Mouse (Mus musculus) liver, adult 2 months (tissue): ENCODE measurements around the gene Sept14.
"Not testable (repeated sequence)": the region's sequence is repeated elsewhere in the genome, so short reads cannot be mapped to it uniquely, and the experiment has no call there.

ENCODE experiments used
- CTCF ChIP-seq: fragments of 200-500 bp; IDR thresholded peaks from 2 replicates; pipeline ENCODE4 v1.5.1; 2011; ENCODE audit warnings: low read depth, low read length, control low read depth
- POLR2A ChIP-seq: fragments of 200-500 bp; IDR thresholded peaks from 2 replicates; pipeline ENCODE4 v1.6.1; 2011; ENCODE audit warnings: low read length, control low read depth; ENCODE audit not compliant: insufficient read depth; ENCODE audit errors: extremely low read depth

GRCm38 (mm10) chr5:129685141-129685540 is 23.2 kb downstream of the Sept14 start:
- TF ChIP-seq CTCF, POLR2A: not testable (repeated sequence)
